Mouse (Mus musculus) brain, embryonic 14.5 days (tissue): ENCODE results near the gene Sh3gl1.

Experiments
- CTCF ChIP-seq: fragments of 200-500 bp; IDR thresholded peaks from 2 replicates; pipeline ENCODE4 v1.5.1; 2012; ENCODE audit warnings: inconsistent platforms, mild to moderate bottlenecking, moderate library complexity, borderline replicate concordance; ENCODE audit not compliant: insufficient read depth, insufficient read length; ENCODE audit errors: extremely low read depth
- POLR2A ChIP-seq: fragments of 200-500 bp; IDR thresholded peaks from 2 replicates; pipeline ENCODE4 v1.6.1; 2012; ENCODE audit warnings: mild to moderate bottlenecking, inconsistent platforms, borderline replicate concordance; ENCODE audit not compliant: poor library complexity, insufficient read depth, insufficient read length, severe bottlenecking; ENCODE audit errors: extremely low read depth

DNA sequence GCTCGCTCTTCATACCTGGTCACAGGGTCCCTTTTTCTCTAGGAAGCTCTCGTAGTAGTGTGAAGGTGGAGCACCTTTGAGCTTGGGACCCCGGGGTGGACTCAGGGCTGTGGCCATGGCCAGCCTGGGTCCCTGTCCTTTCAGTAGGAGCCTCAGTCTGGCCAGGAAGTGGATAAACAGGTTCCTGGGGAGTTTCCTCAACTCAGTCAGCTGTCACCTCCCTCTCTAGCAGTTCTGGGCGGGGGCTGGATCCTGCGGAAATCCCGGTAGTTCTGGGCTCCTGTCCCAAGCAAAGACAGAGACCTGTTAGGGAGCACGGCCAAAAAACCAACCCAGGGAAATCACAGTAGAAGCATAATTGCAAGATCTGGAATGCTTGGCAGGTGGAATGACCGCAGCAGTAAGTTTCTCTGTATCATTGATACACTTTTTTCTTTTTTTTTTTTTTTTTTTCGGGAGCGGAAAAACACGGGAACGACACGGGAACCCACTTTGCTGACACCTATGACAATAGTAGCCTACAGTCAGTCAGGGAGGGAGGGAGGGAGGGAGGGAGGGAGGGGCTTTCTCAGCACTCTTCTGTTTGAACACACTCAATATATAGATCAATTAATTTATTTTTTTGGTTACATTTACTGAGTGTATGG is 30.9 kb downstream of the Sh3gl1 start, which contains the start of the genes Stap2 and Mpnd:
- TF ChIP-seq POLR2A (no peak), CTCF (no peak)
